ENCODE assay signal across 10 mouse cellular contexts in genomic region chr7:29126173-29126915, GRCm38 (mm10). TPM values are rescaled to one million over a fixed set of nuclear protein-coding genes. Genes with fewer than 3 reads are reported as not detected.
A peak's percentile ranks its signal among the peaks of the same experiment; 100 is the strongest.
DNase-seq lines count a peak whose midpoint lies in the region; ATAC-seq and TF ChIP-seq lines count a peak whose summit lies in the region.
"Had no signal": no experiment of that assay in that cellular context is flagged by ENCODE, and none has a peak within 500 bp of the region (broad histone marks: within the 10 kb centered on the region; RNA-seq: fewer than 3 reads in every experiment).

No protein-coding gene starts in this region.

- H3K4me3 ChIP-seq in hindbrain, embryonic 11.5 days (ENCODE audit: low read depth, low read length), result no peak overlapping the region
- H3K4me3 ChIP-seq in hindbrain, embryonic 12.5 days, result no peak overlapping the region
- no peak overlapping the region for H3K4me3 ChIP-seq in CH12.LX (replicated peaks in 1 of 3; ENCODE audit: low read depth in 2 of 3, low read length in 2 of 3, poor library complexity in 1 of 3)
- H3K4me3 ChIP-seq in thymus, adult 2 months (ENCODE audit: control insufficient read depth, insufficient read depth, low read length), result no peak overlapping the region
- H3K4me3 ChIP-seq: embryonic facial prominence, embryonic 13.5 days; neural tube, embryonic 13.5 days had no signal

- no peak overlapping the region for H3K9ac ChIP-seq in hindbrain, embryonic 11.5 days (ENCODE audit: low read depth, low read length)
- no peak overlapping the region for H3K9ac ChIP-seq in hindbrain, embryonic 12.5 days
- H3K9ac ChIP-seq in CH12.LX (ENCODE audit: insufficient read depth, low read depth), result no peak overlapping the region
- H3K9ac ChIP-seq: embryonic facial prominence, embryonic 13.5 days; neural tube, embryonic 13.5 days had no signal

- H3K27me3 ChIP-seq in hindbrain, embryonic 11.5 days (ENCODE audit: control insufficient read depth, insufficient read depth, low read length), result no peaks in the 10 kb centered on the region
- H3K27me3 ChIP-seq in hindbrain, embryonic 12.5 days, result no peaks in the 10 kb centered on the region; the same call in 1 of the 2 replicates
- peaks cover 3% of the 10 kb centered on the region for H3K27me3 ChIP-seq in CH12.LX (replicated peaks)
- no peaks in the 10 kb centered on the region for H3K27me3 ChIP-seq in thymus, adult 2 months (ENCODE audit: control insufficient read depth, insufficient read depth, low read length)
- H3K27me3 ChIP-seq: embryonic facial prominence, embryonic 13.5 days had no signal

- DNase-seq in hindbrain, embryonic 11.5 days (ENCODE audit: low spot score), result peak; percentile 75
- DNase-seq in CH12.LX (ENCODE audit: extremely low read depth), result peak; percentile 88
- DNase-seq in brain, embryonic 14.5 days (ENCODE audit: low read depth), result peak; percentile 20
- DNase-seq in gastrocnemius, postnatal 25 days, result peak; percentile 72
- DNase-seq in layer of hippocampus, postnatal 14 days (ENCODE audit: low spot score in 2 of 2), result peak; percentile 18 to 23
- peak; percentile 87 for DNase-seq in thymus, adult 2 months

- no peaks in the 10 kb centered on the region for H3K79me2 ChIP-seq in CH12.LX (replicated peaks; ENCODE audit: control insufficient read depth, extremely low read depth, insufficient read depth, poor library complexity, severe bottlenecking)

- no peak for TF ChIP-seq EP300 in CH12.LX (IDR thresholded peaks at IDR 0.05; ENCODE audit: low read length)

- 33% methylated on average over 7 of the region's 7 CpGs for WGBS in hindbrain, embryonic 11.5 days
- 37% methylated on average over 7 of the region's 7 CpGs for WGBS in hindbrain, embryonic 12.5 days
- WGBS in thymus, adult 2 months, result 36% methylated on average over 7 of the region's 7 CpGs

- H3K27ac ChIP-seq in hindbrain, embryonic 11.5 days (ENCODE audit: low read depth, low read length), result no peak overlapping the region
- no peak overlapping the region for H3K27ac ChIP-seq in hindbrain, embryonic 12.5 days
- no peak overlapping the region for H3K27ac ChIP-seq in CH12.LX (ENCODE audit: insufficient read depth, low read depth)
- no peak overlapping the region for H3K27ac ChIP-seq in thymus, adult 2 months (ENCODE audit: control insufficient read depth, insufficient read depth, low read length)
- H3K27ac ChIP-seq: embryonic facial prominence, embryonic 13.5 days; neural tube, embryonic 13.5 days had no signal

- in situ Hi-C loops in CH12.LX (cut with MboI; ENCODE audit: low pct_ligation_motif_present, low pct_unique_long_range_greater_than_20kb, low sequenced_read_pairs), result no loop called here

- ATAC-seq in hindbrain, embryonic 11.5 days (ENCODE audit: low FRiP score), result no peak
- no peak for ATAC-seq in hindbrain, embryonic 12.5 days (ENCODE audit: low FRiP score)
- ATAC-seq in megakaryocyte-erythroid progenitor cell, adult 5-6 weeks (replicated peaks; ENCODE audit: low FRiP score, low TSS enrichment, poor library complexity, severe bottlenecking), result peak; percentile 59

- no peaks in the 10 kb centered on the region for H3K36me3 ChIP-seq in hindbrain, embryonic 11.5 days (ENCODE audit: control insufficient read depth, insufficient read depth, low read length)
- H3K36me3 ChIP-seq in hindbrain, embryonic 12.5 days, result no peaks in the 10 kb centered on the region
- no peaks in the 10 kb centered on the region for H3K36me3 ChIP-seq in CH12.LX (replicated peaks in 1 of 2; ENCODE audit: control insufficient read depth in 1 of 2, insufficient read depth in 1 of 2, low read length in 1 of 2)
- no peaks in the 10 kb centered on the region for H3K36me3 ChIP-seq in thymus, adult 2 months (ENCODE audit: control insufficient read depth, insufficient read depth, low read length)
- H3K36me3 ChIP-seq: embryonic facial prominence, embryonic 13.5 days; neural tube, embryonic 13.5 days had no signal

- no peak overlapping the region for H3K4me2 ChIP-seq in hindbrain, embryonic 11.5 days (replicated peaks; ENCODE audit: low read depth, low read length)
- H3K4me2 ChIP-seq in hindbrain, embryonic 12.5 days (replicated peaks), result no peak overlapping the region
- no peak overlapping the region for H3K4me2 ChIP-seq in CH12.LX (ENCODE audit: insufficient read depth, low read depth, poor library complexity, severe bottlenecking)
- H3K4me2 ChIP-seq: embryonic facial prominence, embryonic 13.5 days; neural tube, embryonic 13.5 days had no signal

- TF ChIP-seq POLR2A in CH12.LX (IDR thresholded peaks at IDR 0.05; ENCODE audit: low read depth, low read length), result no peak
- no peak for TF ChIP-seq POLR2A in brain, embryonic 14.5 days (IDR thresholded peaks at IDR 0.05; ENCODE audit: borderline replicate concordance, extremely low read depth, insufficient read depth, insufficient read length, poor library complexity, severe bottlenecking)
- no peak for TF ChIP-seq POLR2A in thymus, adult 2 months (IDR thresholded peaks at IDR 0.05; ENCODE audit: control insufficient read depth, extremely low read depth, insufficient read depth, low read length, poor library complexity)

- peak; percentile 94 for TF ChIP-seq RAD21 in CH12.LX (IDR thresholded peaks at IDR 0.05; ENCODE audit: low read depth, low read length)

- peaks cover 2% of the 10 kb centered on the region; the same call in 1 of the 2 replicates for H3K4me1 ChIP-seq in hindbrain, embryonic 11.5 days (replicated peaks; ENCODE audit: control insufficient read depth, insufficient read depth, low read length)
- H3K4me1 ChIP-seq in hindbrain, embryonic 12.5 days, result peaks cover 11% of the 10 kb centered on the region
- H3K4me1 ChIP-seq in CH12.LX (ENCODE audit: control insufficient read depth in 1 of 2, insufficient read depth in 2 of 2), result peaks cover 0 to 32% of the 10 kb centered on the region in 2 experiments; a peak in 2 of 4 replicates
- peaks cover 7% of the 10 kb centered on the region for H3K4me1 ChIP-seq in thymus, adult 2 months (replicated peaks; ENCODE audit: control insufficient read depth, insufficient read depth, low read length)

- H3K9me3 ChIP-seq in hindbrain, embryonic 11.5 days (ENCODE audit: control insufficient read depth, low read length), result no peaks in the 10 kb centered on the region
- no peaks in the 10 kb centered on the region for H3K9me3 ChIP-seq in hindbrain, embryonic 12.5 days (replicated peaks)
- H3K9me3 ChIP-seq in CH12.LX (replicated peaks; ENCODE audit: low read length), result no peaks in the 10 kb centered on the region
- H3K9me3 ChIP-seq: embryonic facial prominence, embryonic 13.5 days; neural tube, embryonic 13.5 days had no signal

- dilution Hi-C loops in CH12.LX (cut with MboI; ENCODE audit: extremely low pct_ligation_motif_present, extremely low pct_unique_long_range_greater_than_20kb, low sequenced_read_pairs), result no loop called here

- TF ChIP-seq CTCF in CH12.LX (conservative IDR thresholded peaks at IDR 0.05 in 1 of 2, IDR thresholded peaks at IDR 0.05 in 1 of 2; ENCODE audit: low read depth in 2 of 2, low read length in 2 of 2), result peak; percentile 92 to 93
- peak; percentile 57; the same call in 1 of the 2 replicates for TF ChIP-seq CTCF in brain, embryonic 14.5 days (IDR thresholded peaks at IDR 0.05; ENCODE audit: borderline replicate concordance, extremely low read depth, insufficient read depth, insufficient read length)
- peak; percentile 56; the same call in 1 of the 2 replicates for TF ChIP-seq CTCF in thymus, adult 2 months (IDR thresholded peaks at IDR 0.05; ENCODE audit: borderline replicate concordance, control insufficient read depth, extremely low read depth, insufficient read depth, low read length, poor library complexity)

RNA-seq across cellular contexts. Expression of gene Ryr1, which starts 1.4 kb away (rescaled TPM):
- 1.1 and 1.5 TPM in 2 replicates for polyA plus RNA-seq in hindbrain, embryonic 11.5 days (2014; fragmentation: Nextera tagmentation; extraction: Ambion mirVana)
- polyA plus RNA-seq in hindbrain, embryonic 12.5 days (2016; fragmentation: Nextera tagmentation; extraction: Ambion mirVana), result 5.2 and 5.7 TPM in 2 replicates
- 0.63 and 0.68 TPM in 2 replicates for total RNA-seq in CH12.LX (2012; rRNA removed)
- total RNA-seq in CH12.LX (2014; rRNA removed), result 0.43 TPM in 2 replicates
- polyA plus RNA-seq in CH12.LX (2012; ENCODE audit: insufficient read length, low read depth), result 0.86 and 1.1 TPM in 2 replicates
- 6.3 and 9.1 TPM in 2 replicates for polyA plus RNA-seq in brain, embryonic 14.5 days (2012; rRNA removed)
- total RNA-seq in gastrocnemius, postnatal 25 days (2021), result 1,000 to 10,000 TPM; 1,331 to 1,686 TPM
- 10 to 100 TPM in 1 of 2 experiments, 1 to 10 TPM in 1; 9.3 to 12.2 TPM for total RNA-seq in layer of hippocampus, postnatal 14 days (2021)
- 0.07 and 0.84 TPM in 2 replicates for total RNA-seq in megakaryocyte-erythroid progenitor cell, adult 5-6 weeks (2014; fragmentation: Nextera tagmentation)
- 0.34 TPM in 1 of 2 replicates, not detected in the other for total RNA-seq in megakaryocyte-erythroid progenitor cell, adult 5-6 weeks (2017)
- 0.19 and 0.24 TPM in 2 replicates for polyA plus RNA-seq in thymus, adult 2 months (2012; rRNA removed)

RNA-seq across cellular contexts. Expression of gene Rasgrp4, which starts 8.3 kb away (rescaled TPM):
- 0.28 and 0.52 TPM in 2 replicates for polyA plus RNA-seq in hindbrain, embryonic 11.5 days (2014; fragmentation: Nextera tagmentation; extraction: Ambion mirVana)
- polyA plus RNA-seq in hindbrain, embryonic 12.5 days (2016; fragmentation: Nextera tagmentation; extraction: Ambion mirVana), result 0.46 and 1.1 TPM in 2 replicates
- total RNA-seq in CH12.LX (2012; rRNA removed) (0.88 and 1.4 TPM in 2 replicates), CH12.LX (2014; rRNA removed) (0.26 and 0.58 TPM in 2 replicates)
- 2.9 and 3.2 TPM in 2 replicates for polyA plus RNA-seq in CH12.LX (2012; ENCODE audit: insufficient read length, low read depth)
- polyA plus RNA-seq in brain, embryonic 14.5 days (2012; rRNA removed), result 2.7 and 3.9 TPM in 2 replicates
- total RNA-seq in gastrocnemius, postnatal 25 days (2021), result under 1 TPM; 0.69 to 0.72 TPM
- 1 to 10 TPM; 1.1 to 1.5 TPM for total RNA-seq in layer of hippocampus, postnatal 14 days (2021)
- not detected in 2 replicates for total RNA-seq in megakaryocyte-erythroid progenitor cell, adult 5-6 weeks (2014; fragmentation: Nextera tagmentation)
- total RNA-seq in megakaryocyte-erythroid progenitor cell, adult 5-6 weeks (2017), result 0.66 TPM in 1 of 2 replicates, not detected in the other
- polyA plus RNA-seq in thymus, adult 2 months (2012; rRNA removed), result 44.9 and 54.5 TPM in 2 replicates

RNA-seq across cellular contexts. Expression of gene Fam98c, which starts 29.7 kb away (rescaled TPM):
- 14.8 and 16.5 TPM in 2 replicates for polyA plus RNA-seq in hindbrain, embryonic 11.5 days (2014; fragmentation: Nextera tagmentation; extraction: Ambion mirVana)
- polyA plus RNA-seq in hindbrain, embryonic 12.5 days (2016; fragmentation: Nextera tagmentation; extraction: Ambion mirVana), result 20.0 and 21.7 TPM in 2 replicates
- total RNA-seq in CH12.LX (2012; rRNA removed), result 13.8 and 14.5 TPM in 2 replicates
- total RNA-seq in CH12.LX (2014; rRNA removed), result 13.0 and 14.1 TPM in 2 replicates
- polyA plus RNA-seq in CH12.LX (2012; ENCODE audit: insufficient read length, low read depth), result 15.2 and 17.9 TPM in 2 replicates
- 21.1 and 28.2 TPM in 2 replicates for polyA plus RNA-seq in brain, embryonic 14.5 days (2012; rRNA removed)
- 10 to 100 TPM; 11.0 to 12.9 TPM for total RNA-seq in gastrocnemius, postnatal 25 days (2021)
- 10 to 100 TPM; 29.4 to 32.7 TPM for total RNA-seq in layer of hippocampus, postnatal 14 days (2021)
- 15.4 and 21.1 TPM in 2 replicates for total RNA-seq in megakaryocyte-erythroid progenitor cell, adult 5-6 weeks (2014; fragmentation: Nextera tagmentation)
- total RNA-seq in megakaryocyte-erythroid progenitor cell, adult 5-6 weeks (2017), result 4.8 and 20.4 TPM in 2 replicates
- 88.8 and 92.3 TPM in 2 replicates for polyA plus RNA-seq in thymus, adult 2 months (2012; rRNA removed)

RNA-seq across cellular contexts. Expression of gene Ggn, which starts 43.7 kb away (rescaled TPM):
- 0.45 and 0.69 TPM in 2 replicates for polyA plus RNA-seq in hindbrain, embryonic 11.5 days (2014; fragmentation: Nextera tagmentation; extraction: Ambion mirVana)
- polyA plus RNA-seq in hindbrain, embryonic 12.5 days (2016; fragmentation: Nextera tagmentation; extraction: Ambion mirVana), result 0.46 and 0.56 TPM in 2 replicates
- total RNA-seq in CH12.LX (2012; rRNA removed), result 0.30 and 0.38 TPM in 2 replicates
- total RNA-seq in CH12.LX (2014; rRNA removed), result 0.13 TPM in 1 of 2 replicates, not detected in the other
- polyA plus RNA-seq in CH12.LX (2012; ENCODE audit: insufficient read length, low read depth), result 1.0 and 1.5 TPM in 2 replicates
- polyA plus RNA-seq in brain, embryonic 14.5 days (2012; rRNA removed), result 0.38 and 0.85 TPM in 2 replicates
- under 1 TPM; 0.15 to 0.32 TPM for total RNA-seq in gastrocnemius, postnatal 25 days (2021)
- total RNA-seq in layer of hippocampus, postnatal 14 days (2021), result 1 to 10 TPM; 1.2 to 1.3 TPM
- not detected in 2 replicates for total RNA-seq in megakaryocyte-erythroid progenitor cell, adult 5-6 weeks (2014; fragmentation: Nextera tagmentation)
- total RNA-seq in megakaryocyte-erythroid progenitor cell, adult 5-6 weeks (2017), result 0.30 TPM in 1 of 2 replicates, not detected in the other
- polyA plus RNA-seq in thymus, adult 2 months (2012; rRNA removed), result 0.53 and 0.66 TPM in 2 replicates

RNA-seq across cellular contexts. Expression of gene Spred3, which starts 43.9 kb away (rescaled TPM):
- polyA plus RNA-seq in hindbrain, embryonic 11.5 days (2014; fragmentation: Nextera tagmentation; extraction: Ambion mirVana), result 4.6 and 6.5 TPM in 2 replicates
- 5.9 and 6.4 TPM in 2 replicates for polyA plus RNA-seq in hindbrain, embryonic 12.5 days (2016; fragmentation: Nextera tagmentation; extraction: Ambion mirVana)
- total RNA-seq in CH12.LX (2012; rRNA removed), result 2.2 and 3.3 TPM in 2 replicates
- 1.2 and 1.6 TPM in 2 replicates for total RNA-seq in CH12.LX (2014; rRNA removed)
- polyA plus RNA-seq in CH12.LX (2012; ENCODE audit: insufficient read length, low read depth), result 6.0 and 6.6 TPM in 2 replicates
- 29.0 and 35.6 TPM in 2 replicates for polyA plus RNA-seq in brain, embryonic 14.5 days (2012; rRNA removed)
- under 1 TPM; 0.77 to 0.86 TPM for total RNA-seq in gastrocnemius, postnatal 25 days (2021)
- total RNA-seq in layer of hippocampus, postnatal 14 days (2021), result 10 to 100 TPM; 42.3 to 52.3 TPM
- 0.42 and 2.2 TPM in 2 replicates for total RNA-seq in megakaryocyte-erythroid progenitor cell, adult 5-6 weeks (2014; fragmentation: Nextera tagmentation)
- total RNA-seq in megakaryocyte-erythroid progenitor cell, adult 5-6 weeks (2017), result 0.99 and 1.8 TPM in 2 replicates
- 2.2 and 2.7 TPM in 2 replicates for polyA plus RNA-seq in thymus, adult 2 months (2012; rRNA removed)

Comparison
In these comparisons a context has a peak if more than half of its experiments do, and no peak if none do; other contexts are left out.
1. DNase-seq: peak in every context shown above with its lines; median percentile 88 in CH12.LX; 87 in thymus, adult 2 months; 75 in hindbrain, embryonic 11.5 days; 72 in gastrocnemius, postnatal 25 days; 20 in layer of hippocampus, postnatal 14 days; 20 in brain, embryonic 14.5 days.